Mouse (Mus musculus) adrenal gland, postnatal 10 days (tissue): ENCODE measurements at regions not wholly inside any gene's neighbourhood (a gene's known extent, or its start where the extent isn't known, plus 50 kb on each side); places are given as distances from the start of the nearest gene placed in this dataset.
A peak's percentile ranks its signal among the peaks of the same experiment; 100 is the strongest.

Experiments used
- DNase-seq: peaks from one replicate; pipeline ENCODE4 v3.0.0; 2021; ENCODE audit warnings: mixed read lengths

- DNase-seq = no peak
Measured at GRCm38 (mm10) chr6:140934286-140934685, 205.2 kb downstream of the Gm11077 start.

- DNase-seq = no peak
Measured at GRCm38 (mm10) chr6:140938025-140938424, 208.9 kb downstream of the Gm11077 start.

GRCm38 (mm10) chr6:140946720-140947119 lies 217.6 kb downstream of the Gm11077 start:
- no peak for DNase-seq

- DNase-seq = no peak
Measured at GRCm38 (mm10) chr6:140950483-140950882, 221.4 kb downstream of the Gm11077 start.

- DNase-seq = no peak
Measured at GRCm38 (mm10) chr6:140953256-140953655, 224.2 kb downstream of the Gm11077 start.

- no peak for DNase-seq
Measured at GRCm38 (mm10) chr6:140953721-140954120, 224.6 kb downstream of the Gm11077 start.

- no peak for DNase-seq
Measured at GRCm38 (mm10) chr6:140955751-140956521, 226.9 kb downstream of the Gm11077 start.

- DNase-seq = no peak
Measured at GRCm38 (mm10) chr6:140956522-140956863, 227.4 kb downstream of the Gm11077 start.

- no peak for DNase-seq
Measured at GRCm38 (mm10) chr6:140961987-140962386, 232.9 kb downstream of the Gm11077 start.

- no peak for DNase-seq
Measured at GRCm38 (mm10) chr6:140962563-140962962, 233.5 kb downstream of the Gm11077 start.

GRCm38 (mm10) chr6:140973732-140974131 lies 244.6 kb downstream of the Gm11077 start:
- no peak for DNase-seq

GRCm38 (mm10) chr6:140976989-140977388 lies 247.9 kb downstream of the Gm11077 start:
- no peak for DNase-seq

GRCm38 (mm10) chr6:140983610-140984009 lies 254.5 kb downstream of the Gm11077 start:
- no peak for DNase-seq

- DNase-seq = no peak
Measured at GRCm38 (mm10) chr6:140984249-140984648, 255.2 kb downstream of the Gm11077 start.

GRCm38 (mm10) chr6:140993643-140994580 lies 255.2 kb upstream of the Pde3a start:
- DNase-seq = peak; percentile 7

- peak; percentile 25 for DNase-seq
Measured at GRCm38 (mm10) chr6:140995340-140996135, 253.5 kb upstream of the Pde3a start.

- DNase-seq = no peak
Measured at GRCm38 (mm10) chr6:140998069-140998468, 251.0 kb upstream of the Pde3a start.

- no peak for DNase-seq
Measured at GRCm38 (mm10) chr6:141000552-141000951, 248.5 kb upstream of the Pde3a start.

GRCm38 (mm10) chr6:141001306-141001705 lies 247.8 kb upstream of the Pde3a start:
- no peak for DNase-seq

- DNase-seq = no peak
Measured at GRCm38 (mm10) chr6:141015055-141015681, 233.9 kb upstream of the Pde3a start.

GRCm38 (mm10) chr6:141023501-141023900 lies 225.6 kb upstream of the Pde3a start:
- no peak for DNase-seq

GRCm38 (mm10) chr6:141027353-141027752 lies 221.7 kb upstream of the Pde3a start:
- DNase-seq = no peak
